Mouse (Mus musculus): ENCODE measurements at regions not wholly inside any gene's neighbourhood (a gene's known extent, or its start where the extent isn't known, plus 50 kb on each side); places are given as distances from the start of the nearest gene placed in this dataset.

DNA sequence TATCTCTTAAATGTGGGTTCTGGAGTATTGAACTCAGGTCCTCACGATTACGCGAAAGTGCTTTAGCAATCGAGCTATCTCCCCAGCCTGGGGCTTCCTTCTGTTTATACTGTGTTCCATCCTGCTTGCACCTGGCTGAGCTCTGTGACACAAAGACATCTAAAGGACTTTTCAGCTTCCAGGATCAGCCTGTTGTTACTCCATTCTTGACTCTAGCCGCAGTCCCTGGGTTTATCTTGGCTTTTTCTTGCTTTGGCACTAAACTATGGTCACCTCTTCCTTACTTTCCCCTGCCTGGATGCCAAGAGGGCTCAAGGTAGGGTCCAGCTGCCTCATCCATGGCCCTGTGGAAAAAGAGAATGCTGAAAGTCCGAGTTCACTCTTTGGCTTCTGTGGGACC is 261.9 kb downstream of the 1810013L24Rik start:
- TF ChIP-seq MAFK (IDR thresholded peaks at IDR 0.05; ENCODE audit: insufficient read depth, low read depth, low read length) (no peak), CHD2 (IDR thresholded peaks at IDR 0.05; ENCODE audit: low read depth, low read length) (no peak), ZC3H11A (IDR thresholded peaks at IDR 0.05; ENCODE audit: borderline replicate concordance, low read depth, low read length) (no peak), ZNF384 (IDR thresholded peaks at IDR 0.05; ENCODE audit: low read depth, low read length) (no peak), HCFC1 (IDR thresholded peaks at IDR 0.05; ENCODE audit: borderline replicate concordance, insufficient read depth, low read length) (no peak)

Measured in ES-E14 (cell line).